Mouse (Mus musculus) myocyte (in vitro differentiated cells): ENCODE results near the gene Trpc1. TPM values are rescaled to one million over a fixed set of nuclear protein-coding genes. Genes with fewer than 3 reads are reported as not detected.

Experiments used
- H3K27me3 ChIP-seq: one replicate; pipeline ENCODE4 v1.6.1; 2011; ENCODE audit not compliant: control insufficient read depth, insufficient read depth, insufficient read length
- H3K36me3 ChIP-seq: one replicate; pipeline ENCODE4 v1.6.1; 2011; ENCODE audit not compliant: control insufficient read depth, insufficient read depth
- H3K4me2 ChIP-seq: one replicate; pipeline ENCODE4 v1.6.1; 2011; ENCODE audit warnings: low read depth, control low read depth
- H3K4me3 ChIP-seq: one replicate; pipeline ENCODE4 v1.5.1; 2011; ENCODE audit warnings: mild to moderate bottlenecking, control low read depth, moderate library complexity
- H3K79me2 ChIP-seq: one replicate; pipeline ENCODE4 v1.6.1; 2011; ENCODE audit not compliant: control insufficient read depth, insufficient read depth
- H3ac ChIP-seq: one replicate; pipeline ENCODE4 v1.6.1; 2011; ENCODE audit not compliant: control insufficient read depth, insufficient read length
- CEBPB ChIP-seq: IDR thresholded peaks from 2 replicates; pipeline ENCODE4 v1.6.1; 2011; ENCODE audit warnings: mild to moderate bottlenecking, moderate library complexity; ENCODE audit not compliant: poor library complexity, insufficient read depth, severe bottlenecking
- E2F4 ChIP-seq: IDR thresholded peaks from one replicate; pipeline ENCODE4 v1.6.1; 2011; ENCODE audit warnings: mild to moderate bottlenecking, control low read depth, moderate library complexity; ENCODE audit not compliant: insufficient read depth
- MAX ChIP-seq: IDR thresholded peaks from one replicate; pipeline ENCODE4 v1.6.1; 2011; ENCODE audit warnings: low read depth, mild to moderate bottlenecking, control low read depth
- MYOD1 ChIP-seq, 3 experiments: IDR thresholded peaks; one replicate each; pipeline ENCODE4 v1.6.1; 2011; ENCODE audit warnings: control low read depth in 2 of 3, low read depth in 2 of 3, mild to moderate bottlenecking in 2 of 3, moderate library complexity in 1 of 3; ENCODE audit not compliant: insufficient read length in 2 of 3, control insufficient read depth in 1 of 3
- MYOG ChIP-seq, 3 experiments: IDR thresholded peaks; one replicate each; pipeline ENCODE4 v1.6.1; 2011; ENCODE audit warnings: control low read depth in 2 of 3, low read depth in 2 of 3, mild to moderate bottlenecking in 2 of 3; ENCODE audit not compliant: insufficient read length in 2 of 3, control insufficient read depth in 1 of 3, insufficient read depth in 1 of 3
- POLR2A ChIP-seq: IDR thresholded peaks from one replicate; pipeline ENCODE4 v1.6.1; 2011; ENCODE audit warnings: low read depth, mild to moderate bottlenecking, control low read depth, moderate library complexity; ENCODE audit not compliant: insufficient read length
- POLR2AphosphoS2 ChIP-seq: IDR thresholded peaks from one replicate; pipeline ENCODE4 v1.6.1; 2011; ENCODE audit warnings: low read depth, control low read depth; ENCODE audit not compliant: insufficient read length
- REST ChIP-seq: IDR thresholded peaks from one replicate; pipeline ENCODE4 v1.6.1; 2011; ENCODE audit warnings: mild to moderate bottlenecking, control low read depth, moderate library complexity; ENCODE audit not compliant: insufficient read depth, insufficient read length
- SRF ChIP-seq: IDR thresholded peaks from one replicate; pipeline ENCODE4 v1.6.1; 2011; ENCODE audit warnings: low read depth; ENCODE audit not compliant: control insufficient read depth, insufficient read length
- TCF12 ChIP-seq: IDR thresholded peaks from one replicate; pipeline ENCODE4 v1.6.1; 2011; ENCODE audit warnings: mild to moderate bottlenecking, control low read depth; ENCODE audit not compliant: poor library complexity, insufficient read depth, severe bottlenecking
- TCF3 ChIP-seq: IDR thresholded peaks from one replicate; pipeline ENCODE4 v1.6.1; 2011; ENCODE audit warnings: low read depth, control low read depth; ENCODE audit not compliant: insufficient read length
- USF1 ChIP-seq: IDR thresholded peaks from one replicate; pipeline ENCODE4 v1.6.1; 2011; ENCODE audit warnings: low read depth, mild to moderate bottlenecking, control low read depth, moderate library complexity
- polyA plus RNA-seq: library from polyadenylated mRNA; unstranded; fragments of >200 nt; fragmentation: generic; extraction: Trizol; gene quantifications from one replicate; pipeline ENCODE4 v1.2.1, GENCODE M21; 2012; ENCODE audit warnings: missing spikeins

The Trpc1 gene
- polyA plus RNA-seq, 1 experiment = 0.96 TPM

DNA sequence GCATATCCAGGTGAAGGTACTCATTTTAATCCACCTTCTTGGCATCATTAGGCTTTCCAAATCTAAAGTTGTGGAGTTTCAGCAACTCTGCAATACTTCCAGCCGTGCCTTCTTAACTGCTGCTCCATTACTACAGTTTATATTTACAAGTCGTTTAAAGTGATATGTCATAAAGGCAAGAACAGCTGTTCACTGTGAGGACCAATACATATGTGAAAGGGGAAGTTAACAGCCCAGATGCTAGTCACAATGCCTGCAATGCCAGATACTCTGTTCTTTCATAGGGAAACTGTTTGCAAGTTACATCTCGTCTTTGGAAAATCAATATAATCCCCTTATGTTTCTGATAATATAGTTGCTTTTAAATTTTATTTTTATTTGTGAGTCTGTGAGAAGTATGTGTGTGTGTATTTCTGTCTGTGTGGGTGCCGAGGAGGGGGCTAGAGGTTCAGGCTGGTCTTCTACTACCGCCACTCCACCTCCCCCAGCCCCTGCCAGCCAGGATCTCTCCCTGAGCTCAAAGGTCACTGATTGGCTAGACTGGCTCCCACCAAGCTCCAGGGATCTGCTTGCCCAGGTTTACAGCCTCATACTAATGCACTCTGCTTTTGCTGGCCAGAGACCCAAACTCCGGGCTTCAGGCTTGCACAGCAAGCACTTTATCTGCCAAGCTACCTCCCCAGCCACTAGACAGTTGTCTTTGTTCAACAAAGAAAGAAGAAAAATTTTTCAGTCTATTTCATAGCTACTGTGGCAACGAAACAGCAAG lies 5.1 kb downstream of the Trpc1 start:
- TF ChIP-seq CEBPB = no peak
- TF ChIP-seq MYOG (IDR thresholded peaks at IDR 0.05; ENCODE audit: control insufficient read depth in 1 of 3, insufficient read depth in 1 of 3, insufficient read length in 2 of 3, low read depth in 2 of 3) = no peak
- TF ChIP-seq TCF3 = no peak
- TF ChIP-seq SRF = no peak
- no peak for TF ChIP-seq E2F4
- no peak for TF ChIP-seq MYOD1 (IDR thresholded peaks at IDR 0.05; ENCODE audit: control insufficient read depth in 1 of 3, insufficient read length in 2 of 3, low read depth in 2 of 3)
- no peak for TF ChIP-seq POLR2AphosphoS2
- TF ChIP-seq USF1 = no peak
- TF ChIP-seq TCF12 = no peak
- no peak for TF ChIP-seq MAX
- no peak for TF ChIP-seq REST
- TF ChIP-seq POLR2A = no peak
- Histone ChIP-seq H3K36me3 (no peaks in the 10 kb centered on the region), H3ac (no peak overlapping the region), H3K79me2 (no peaks in the 10 kb centered on the region), H3K4me2 (no peak overlapping the region), H3K4me3 (no peak overlapping the region), H3K27me3 (peaks cover 8% of the 10 kb centered on the region)

DNA sequence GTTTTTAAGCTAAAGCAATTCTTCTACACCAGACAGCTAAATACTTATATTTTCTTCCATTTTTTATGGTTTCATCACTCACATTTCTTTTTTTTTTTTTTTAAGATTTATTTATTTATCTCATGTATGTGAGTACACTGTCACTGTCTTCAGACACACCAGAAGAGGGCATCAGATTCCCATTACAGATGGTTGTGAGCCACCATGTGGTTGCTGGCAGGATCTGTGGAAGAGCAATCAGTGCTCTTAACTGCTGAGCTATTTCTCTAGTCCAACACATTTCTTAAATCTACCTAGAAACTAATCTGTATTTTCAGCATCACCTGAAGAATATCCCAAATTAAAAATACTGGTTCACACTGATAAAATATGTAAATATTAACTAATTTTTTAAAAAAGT lies 13.9 kb downstream of the Trpc1 start:
- no peak overlapping the region for H3K4me3 ChIP-seq
- no peak overlapping the region for H3K4me2 ChIP-seq
- no peaks in the 10 kb centered on the region for H3K36me3 ChIP-seq
- TF ChIP-seq MYOG (IDR thresholded peaks at IDR 0.05; ENCODE audit: control insufficient read depth in 1 of 3, insufficient read depth in 1 of 3, insufficient read length in 2 of 3, low read depth in 2 of 3) (no peak), TCF12 (no peak), E2F4 (no peak), CEBPB (no peak), MYOD1 (IDR thresholded peaks at IDR 0.05; ENCODE audit: control insufficient read depth in 1 of 3, insufficient read length in 2 of 3, low read depth in 2 of 3) (no peak), TCF3 (no peak), MAX (no peak), POLR2A (no peak), USF1 (no peak), POLR2AphosphoS2 (no peak), REST (no peak), SRF (no peak)
- no peaks in the 10 kb centered on the region for H3K79me2 ChIP-seq
- no peak overlapping the region for H3ac ChIP-seq
- no peaks in the 10 kb centered on the region for H3K27me3 ChIP-seq

- Histone ChIP-seq H3K4me3 (no peak overlapping the region), H3K79me2 (no peaks in the 10 kb centered on the region), H3ac (no peak overlapping the region), H3K4me2 (no peak overlapping the region), H3K36me3 (no peaks in the 10 kb centered on the region), H3K27me3 (no peaks in the 10 kb centered on the region)
- no peak for TF ChIP-seq MAX
- TF ChIP-seq TCF12 = no peak
- TF ChIP-seq TCF3 = no peak
- no peak for TF ChIP-seq SRF
- TF ChIP-seq POLR2A = no peak
- no peak for TF ChIP-seq USF1
- no peak for TF ChIP-seq POLR2AphosphoS2
- no peak for TF ChIP-seq MYOD1 (IDR thresholded peaks at IDR 0.05; ENCODE audit: control insufficient read depth in 1 of 3, insufficient read length in 2 of 3, low read depth in 2 of 3)
- TF ChIP-seq CEBPB = no peak
- TF ChIP-seq REST = no peak
Measured at GRCm38 (mm10) chr9:95712574-95712973, 37.6 kb downstream of the Trpc1 start.

- Histone ChIP-seq H3K4me2 (no peak overlapping the region), H3K27me3 (no peaks in the 10 kb centered on the region), H3K79me2 (no peaks in the 10 kb centered on the region), H3K4me3 (no peak overlapping the region), H3K36me3 (no peaks in the 10 kb centered on the region), H3ac (no peak overlapping the region)
- TF ChIP-seq POLR2AphosphoS2 (no peak), E2F4 (no peak), TCF12 (no peak), REST (no peak), MYOD1 (IDR thresholded peaks at IDR 0.05; ENCODE audit: control insufficient read depth in 1 of 3, insufficient read length in 2 of 3, low read depth in 2 of 3) (no peak), USF1 (no peak), MYOG (IDR thresholded peaks at IDR 0.05; ENCODE audit: control insufficient read depth in 1 of 3, insufficient read depth in 1 of 3, insufficient read length in 2 of 3, low read depth in 2 of 3) (no peak), POLR2A (no peak), CEBPB (no peak), TCF3 (no peak), MAX (no peak), SRF (no peak)
Measured at GRCm38 (mm10) chr9:95708943-95709342, 41.2 kb downstream of the Trpc1 start.

GRCm38 (mm10) chr9:95705371-95705770 lies 44.8 kb downstream of the Trpc1 start:
- Histone ChIP-seq H3K4me2 (no peak overlapping the region), H3K27me3 (no peaks in the 10 kb centered on the region)
- no peak for TF ChIP-seq POLR2A
- peak in 1 of 3 experiments; percentile 12 for TF ChIP-seq MYOG (IDR thresholded peaks at IDR 0.05; ENCODE audit: control insufficient read depth in 1 of 3, insufficient read depth in 1 of 3, insufficient read length in 2 of 3, low read depth in 2 of 3)

More at GRCm38 (mm10) chr9:95705371-95705770, 44.8 kb downstream of the Trpc1 start:
- Histone ChIP-seq H3ac (no peak overlapping the region), H3K79me2 (no peaks in the 10 kb centered on the region), H3K36me3 (no peaks in the 10 kb centered on the region), H3K4me3 (no peak overlapping the region)
